11 mouse cellular contexts compared by ENCODE assay signal in genomic region chr9:21435777-21436635, GRCm38 (mm10). TPM values are rescaled to one million over a fixed set of nuclear protein-coding genes. Genes with fewer than 3 reads are reported as not detected.
DNase-seq lines count a peak whose midpoint lies in the region; ATAC-seq and TF ChIP-seq lines count a peak whose summit lies in the region.
"Had no signal": no experiment of that assay in that cellular context is flagged by ENCODE, and none has a peak within 500 bp of the region (broad histone marks: within the 10 kb centered on the region; RNA-seq: fewer than 3 reads in every experiment).

No protein-coding gene starts in this region.

- H3K9ac ChIP-seq in heart, postnatal 0 days (replicated peaks; ENCODE audit: low read depth, low read length) = no peak overlapping the region
- H3K9ac ChIP-seq: limb, embryonic 12.5 days had no signal

- no peak for ATAC-seq in cerebellum, adult (ENCODE audit: insufficient number of reproducible peaks, low FRiP score, low TSS enrichment)
- ATAC-seq in heart, postnatal 0 days (ENCODE audit: insufficient read depth, low read depth) = peak; percentile 75
- peak; percentile 68 for ATAC-seq in monocyte, adult 5-6 weeks (replicated peaks; ENCODE audit: insufficient number of reproducible peaks, low FRiP score, low TSS enrichment, poor library complexity, severe bottlenecking)

- TF ChIP-seq CTCF in cerebellum, adult 2 months (IDR thresholded peaks at IDR 0.05; ENCODE audit: borderline replicate concordance, insufficient read depth, low read depth, low read length) = no peak
- no peak for TF ChIP-seq CTCF in heart, postnatal 0 days (IDR thresholded peaks at IDR 0.05; ENCODE audit: low read depth)

- TF ChIP-seq POLR2A in cerebellum, adult 2 months (IDR thresholded peaks at IDR 0.05; ENCODE audit: borderline replicate concordance, insufficient read depth, low read length) = no peak

- no peaks in the 10 kb centered on the region for H3K27me3 ChIP-seq in cerebellum, adult 2 months (ENCODE audit: control insufficient read depth, insufficient read depth, low read length)
- H3K27me3 ChIP-seq in heart, postnatal 0 days (ENCODE audit: control insufficient read depth, insufficient read depth, low read length) = no peaks in the 10 kb centered on the region
- H3K27me3 ChIP-seq: CH12.LX; limb, embryonic 12.5 days had no signal

- peak; percentile 35 to 36 for DNase-seq in cerebellum, adult 2 months
- peak; percentile 84 for DNase-seq in 416B (ENCODE audit: low read depth)
- DNase-seq in heart, postnatal 0 days (ENCODE audit: low spot score) = no peak
- no peak for DNase-seq in gastrocnemius, adult 8-10 months (ENCODE audit: low spot score in 2 of 2)
- DNase-seq in layer of hippocampus, adult 11-12 months (ENCODE audit: low spot score) = no peak
- DNase-seq in kidney, postnatal 4 days = no peak
- DNase-seq: gastrocnemius, postnatal 36 days had no signal

- no peak overlapping the region for H3K27ac ChIP-seq in cerebellum, adult 2 months (ENCODE audit: insufficient read depth, low read length)
- peak overlapping the region; percentile 81 for H3K27ac ChIP-seq in heart, postnatal 0 days (ENCODE audit: low read depth)
- H3K27ac ChIP-seq: limb, embryonic 12.5 days had no signal

- no peak overlapping the region for H3K4me2 ChIP-seq in heart, postnatal 0 days (ENCODE audit: low read depth, low read length)
- H3K4me2 ChIP-seq: limb, embryonic 12.5 days had no signal

- WGBS in cerebellum, adult 2 months = 64% methylated on average over 7 of the region's 7 CpGs
- 61% methylated on average over 7 of the region's 7 CpGs for WGBS in heart, postnatal 0 days

- TF ChIP-seq EP300 in heart, postnatal 0 days (IDR thresholded peaks at IDR 0.05; ENCODE audit: low read depth) = no peak

- H3K4me3 ChIP-seq in cerebellum, adult 2 months (replicated peaks; ENCODE audit: insufficient read depth, low read depth, low read length) = no peak overlapping the region
- no peak overlapping the region for H3K4me3 ChIP-seq in heart, postnatal 0 days (ENCODE audit: low read depth, low read length)
- H3K4me3 ChIP-seq: limb, embryonic 12.5 days had no signal

- H3K9me3 ChIP-seq in heart, postnatal 0 days (replicated peaks; ENCODE audit: control insufficient read depth, low read length) = no peaks in the 10 kb centered on the region
- H3K9me3 ChIP-seq: limb, embryonic 12.5 days had no signal

- peaks cover 27% of the 10 kb centered on the region for H3K4me1 ChIP-seq in cerebellum, adult 2 months (ENCODE audit: control insufficient read depth, insufficient read depth, low read length)
- peaks cover 53% of the 10 kb centered on the region for H3K4me1 ChIP-seq in heart, postnatal 0 days (ENCODE audit: control insufficient read depth, insufficient read depth)

- H3K36me3 ChIP-seq in heart, postnatal 0 days (replicated peaks; ENCODE audit: control insufficient read depth, insufficient read depth, low read length) = no peaks in the 10 kb centered on the region
- H3K36me3 ChIP-seq: limb, embryonic 12.5 days had no signal

RNA-seq across cellular contexts. Expression of gene Dnm2, which starts 11.3 kb away (rescaled TPM):
- polyA plus RNA-seq in cerebellum, adult 2 months (2012; rRNA removed) = 66.9 and 68.6 TPM in 2 replicates
- total RNA-seq in heart, postnatal 0 days (2014; rRNA removed; ENCODE audit: low replicate concordance) = 78.3 and 95.8 TPM in 2 replicates
- polyA plus RNA-seq in heart, postnatal 0 days (2015; fragmentation: Nextera tagmentation; extraction: Ambion mirVana) = 56.8 and 61.1 TPM in 2 replicates
- total RNA-seq in monocyte, adult 5-6 weeks (2017) = 178 to 219 TPM (median 197 TPM) in 3 replicates
- 10 to 100 TPM; 29.3 to 39.1 (median 30.8) TPM for total RNA-seq in gastrocnemius, adult 8-10 months (2022)

RNA-seq across cellular contexts. Expression of gene Qtrt1, which starts 24.4 kb away (rescaled TPM):
- polyA plus RNA-seq in cerebellum, adult 2 months (2012; rRNA removed) = 37.5 and 39.5 TPM in 2 replicates
- 34.3 and 39.7 TPM in 2 replicates for total RNA-seq in heart, postnatal 0 days (2014; rRNA removed; ENCODE audit: low replicate concordance)
- polyA plus RNA-seq in heart, postnatal 0 days (2015; fragmentation: Nextera tagmentation; extraction: Ambion mirVana) = 15.5 and 15.6 TPM in 2 replicates
- 7.2 to 12.8 TPM (median 7.3 TPM) in 3 replicates for total RNA-seq in monocyte, adult 5-6 weeks (2017)
- total RNA-seq in gastrocnemius, adult 8-10 months (2022) = 1 to 10 TPM; 5.8 to 8.0 (median 6.2) TPM

Comparison
In these comparisons a context has a peak if more than half of its experiments do, and no peak if none do; other contexts are left out.
1. DNase-seq: peak in cerebellum, adult 2 months (2 of 2) and 416B (single experiment); none in heart, postnatal 0 days (single experiment), gastrocnemius, adult 8-10 months (0 of 2), layer of hippocampus, adult 11-12 months (single experiment) and kidney, postnatal 4 days (0 of 2).